8 mouse cellular contexts compared by ENCODE assay signal in the genomic region with DNA sequence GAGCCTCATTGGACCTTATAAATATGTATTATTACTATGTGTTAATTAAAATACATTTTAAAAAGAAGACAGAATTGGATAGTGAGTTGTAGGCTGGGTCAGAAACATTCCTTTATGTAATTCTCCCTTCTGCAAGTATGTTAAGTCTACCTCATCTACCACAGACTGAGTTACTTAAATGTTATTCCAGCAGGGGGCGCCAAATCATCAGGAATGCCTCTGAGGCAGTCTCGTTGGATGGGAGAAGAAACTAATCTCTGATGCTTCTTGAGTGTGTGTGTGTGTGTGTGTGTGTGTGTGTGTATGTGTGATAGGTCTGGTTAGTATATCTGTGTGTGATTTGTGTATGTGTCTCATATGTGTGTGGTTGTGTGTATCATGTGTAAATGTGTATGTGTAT. TPM values are rescaled to one million over a fixed set of nuclear protein-coding genes. Genes with fewer than 3 reads are reported as not detected.
DNase-seq lines count a peak whose midpoint lies in the region; ATAC-seq and TF ChIP-seq lines count a peak whose summit lies in the region.

No protein-coding gene starts in this region.

- WGBS in forebrain, postnatal 0 days, result 0% methylated on average over 2 of the region's 2 CpGs
- 0% methylated on average over 2 of the region's 2 CpGs for WGBS in midbrain, embryonic 12.5 days

- H3K4me2 ChIP-seq in forebrain, postnatal 0 days (ENCODE audit: low read depth), result no peak overlapping the region
- no peak overlapping the region for H3K4me2 ChIP-seq in midbrain, embryonic 12.5 days (replicated peaks)

- no peak overlapping the region for H3K27ac ChIP-seq in forebrain, postnatal 0 days (ENCODE audit: low read depth, low read length)
- no peak overlapping the region for H3K27ac ChIP-seq in midbrain, embryonic 12.5 days (replicated peaks)

- no peaks in the 10 kb centered on the region for H3K9me3 ChIP-seq in forebrain, postnatal 0 days (ENCODE audit: low read length)
- H3K9me3 ChIP-seq in midbrain, embryonic 12.5 days, result no peaks in the 10 kb centered on the region

- peak; percentile 79 for DNase-seq in gastrocnemius, adult 18-20 months (ENCODE audit: low spot score)
- DNase-seq in gastrocnemius, postnatal 25 days, result no peak
- DNase-seq in cerebellum, adult 18-20 months, result peak; percentile 90 to 91
- peak; percentile 95 for DNase-seq in forebrain, postnatal 0 days
- peak; percentile 55 to 93 for DNase-seq in left cerebral cortex, adult 9 months (ENCODE audit: low spot score in 2 of 2)
- DNase-seq in spleen, adult 12 weeks (ENCODE audit: low spot score), result peak; percentile 45

- no peak overlapping the region for H3K4me3 ChIP-seq in forebrain, postnatal 0 days (ENCODE audit: low read depth, low read length)
- H3K4me3 ChIP-seq in midbrain, embryonic 12.5 days, result no peak overlapping the region

- H3K4me1 ChIP-seq in forebrain, postnatal 0 days (ENCODE audit: insufficient read depth), result no peaks in the 10 kb centered on the region
- H3K4me1 ChIP-seq in midbrain, embryonic 12.5 days, result peaks cover 11% of the 10 kb centered on the region; the same call in 1 of the 2 replicates

- no peak overlapping the region for H3K9ac ChIP-seq in forebrain, postnatal 0 days
- H3K9ac ChIP-seq in midbrain, embryonic 12.5 days (replicated peaks), result no peak overlapping the region

- H3K27me3 ChIP-seq in forebrain, postnatal 0 days (ENCODE audit: insufficient read depth, low read length), result no peaks in the 10 kb centered on the region; the same call in 1 of the 2 replicates
- H3K27me3 ChIP-seq in midbrain, embryonic 12.5 days, result peaks cover 16% of the 10 kb centered on the region; the same call in 1 of the 2 replicates

- peak; percentile 96 for TF ChIP-seq CTCF in forebrain, postnatal 0 days (IDR thresholded peaks at IDR 0.05; ENCODE audit: low read depth)

- no peaks in the 10 kb centered on the region for H3K36me3 ChIP-seq in forebrain, postnatal 0 days (ENCODE audit: insufficient read depth)
- H3K36me3 ChIP-seq in midbrain, embryonic 12.5 days, result no peaks in the 10 kb centered on the region

- ATAC-seq in forebrain, postnatal 0 days, result peak; percentile 91
- ATAC-seq in inflammation-experienced regulatory T-cells, adult 6 months, result peak; percentile 71
- peak; percentile 50; the same call in 1 of the 2 replicates for ATAC-seq in midbrain, embryonic 12.5 days (ENCODE audit: low FRiP score, low read depth)

RNA-seq across cellular contexts. Expression of a gene that starts 3.4 kb away (rescaled TPM):
- 1 to 10 TPM in 1 of 2 experiments, under 1 TPM in 1; 0.48 to 1.1 TPM for total RNA-seq in gastrocnemius, adult 18-20 months (2021)
- under 1 TPM; 0.29 to 0.72 TPM for total RNA-seq in gastrocnemius, postnatal 25 days (2021)
- 12.9 and 21.1 TPM in 2 replicates for total RNA-seq in forebrain, postnatal 0 days (2014; rRNA removed)
- polyA plus RNA-seq in forebrain, postnatal 0 days (2015; fragmentation: Nextera tagmentation; extraction: Ambion mirVana), result 17.6 and 20.0 TPM in 2 replicates
- 1 to 10 TPM; 4.2 to 6.8 (median 5.6) TPM for polyA plus RNA-seq in inflammation-experienced regulatory T-cells, adult 6 months (2017; shearing (Covaris generic))
- polyA plus RNA-seq in midbrain, embryonic 12.5 days (2016; fragmentation: Nextera tagmentation; extraction: Ambion mirVana), result 5.1 and 6.3 TPM in 2 replicates

RNA-seq across cellular contexts. Expression of a gene that starts 16.5 kb away (rescaled TPM):
- total RNA-seq in gastrocnemius, adult 18-20 months (2021), result not detected
- total RNA-seq in gastrocnemius, postnatal 25 days (2021), result not detected
- total RNA-seq in forebrain, postnatal 0 days (2014; rRNA removed), result not detected in 2 replicates
- polyA plus RNA-seq in forebrain, postnatal 0 days (2015; fragmentation: Nextera tagmentation; extraction: Ambion mirVana), result not detected in 2 replicates
- polyA plus RNA-seq in inflammation-experienced regulatory T-cells, adult 6 months (2017; shearing (Covaris generic)), result not detected
- polyA plus RNA-seq in midbrain, embryonic 12.5 days (2016; fragmentation: Nextera tagmentation; extraction: Ambion mirVana), result not detected in 2 replicates

RNA-seq across cellular contexts. Expression of a gene that starts 29.0 kb away (rescaled TPM):
- 10 to 100 TPM; 62.9 to 64.4 TPM for total RNA-seq in gastrocnemius, adult 18-20 months (2021)
- 10 to 100 TPM; 67.6 to 72.3 TPM for total RNA-seq in gastrocnemius, postnatal 25 days (2021)
- 32.2 and 41.9 TPM in 2 replicates for total RNA-seq in forebrain, postnatal 0 days (2014; rRNA removed)
- polyA plus RNA-seq in forebrain, postnatal 0 days (2015; fragmentation: Nextera tagmentation; extraction: Ambion mirVana), result 30.9 and 31.6 TPM in 2 replicates
- 10 to 100 TPM; 29.0 to 32.2 (median 31.4) TPM for polyA plus RNA-seq in inflammation-experienced regulatory T-cells, adult 6 months (2017; shearing (Covaris generic))
- polyA plus RNA-seq in midbrain, embryonic 12.5 days (2016; fragmentation: Nextera tagmentation; extraction: Ambion mirVana), result 42.9 and 46.1 TPM in 2 replicates

RNA-seq across cellular contexts. Expression of a gene that starts 49.0 kb away (rescaled TPM):
- total RNA-seq in gastrocnemius, adult 18-20 months (2021), result under 1 TPM; 0.74 to 0.87 TPM
- total RNA-seq in gastrocnemius, postnatal 25 days (2021), result under 1 TPM; 0.32 to 0.41 TPM
- 69.4 and 75.6 TPM in 2 replicates for total RNA-seq in forebrain, postnatal 0 days (2014; rRNA removed)
- polyA plus RNA-seq in forebrain, postnatal 0 days (2015; fragmentation: Nextera tagmentation; extraction: Ambion mirVana), result 46.4 and 61.3 TPM in 2 replicates
- not detected for polyA plus RNA-seq in inflammation-experienced regulatory T-cells, adult 6 months (2017; shearing (Covaris generic))
- 83.4 and 88.5 TPM in 2 replicates for polyA plus RNA-seq in midbrain, embryonic 12.5 days (2016; fragmentation: Nextera tagmentation; extraction: Ambion mirVana)
